Mouse (Mus musculus) myocyte (in vitro differentiated cells): Measurements from ENCODE around the gene Mms22l. TPM values are rescaled to one million over a fixed set of nuclear protein-coding genes. Genes with fewer than 3 reads are reported as not detected.

ENCODE experiments used
- H3K27me3 ChIP-seq: one replicate; pipeline ENCODE4 v1.6.1; 2011; ENCODE audit not compliant: control insufficient read depth, insufficient read depth, insufficient read length
- H3K36me3 ChIP-seq: one replicate; pipeline ENCODE4 v1.6.1; 2011; ENCODE audit not compliant: control insufficient read depth, insufficient read depth
- H3K4me2 ChIP-seq: one replicate; pipeline ENCODE4 v1.6.1; 2011; ENCODE audit warnings: low read depth, control low read depth
- H3K4me3 ChIP-seq: one replicate; pipeline ENCODE4 v1.5.1; 2011; ENCODE audit warnings: mild to moderate bottlenecking, control low read depth, moderate library complexity
- H3K79me2 ChIP-seq: one replicate; pipeline ENCODE4 v1.6.1; 2011; ENCODE audit not compliant: control insufficient read depth, insufficient read depth
- H3ac ChIP-seq: one replicate; pipeline ENCODE4 v1.6.1; 2011; ENCODE audit not compliant: control insufficient read depth, insufficient read length
- CEBPB ChIP-seq: IDR thresholded peaks from 2 replicates; pipeline ENCODE4 v1.6.1; 2011; ENCODE audit warnings: mild to moderate bottlenecking, moderate library complexity; ENCODE audit not compliant: poor library complexity, insufficient read depth, severe bottlenecking
- E2F4 ChIP-seq: IDR thresholded peaks from one replicate; pipeline ENCODE4 v1.6.1; 2011; ENCODE audit warnings: mild to moderate bottlenecking, control low read depth, moderate library complexity; ENCODE audit not compliant: insufficient read depth
- MAX ChIP-seq: IDR thresholded peaks from one replicate; pipeline ENCODE4 v1.6.1; 2011; ENCODE audit warnings: low read depth, mild to moderate bottlenecking, control low read depth
- MYOD1 ChIP-seq, 3 experiments: IDR thresholded peaks; one replicate each; pipeline ENCODE4 v1.6.1; 2011; ENCODE audit warnings: control low read depth in 2 of 3, low read depth in 2 of 3, mild to moderate bottlenecking in 2 of 3, moderate library complexity in 1 of 3; ENCODE audit not compliant: insufficient read length in 2 of 3, control insufficient read depth in 1 of 3
- MYOG ChIP-seq, 3 experiments: IDR thresholded peaks; one replicate each; pipeline ENCODE4 v1.6.1; 2011; ENCODE audit warnings: control low read depth in 2 of 3, low read depth in 2 of 3, mild to moderate bottlenecking in 2 of 3; ENCODE audit not compliant: insufficient read length in 2 of 3, control insufficient read depth in 1 of 3, insufficient read depth in 1 of 3
- POLR2A ChIP-seq: IDR thresholded peaks from one replicate; pipeline ENCODE4 v1.6.1; 2011; ENCODE audit warnings: low read depth, mild to moderate bottlenecking, control low read depth, moderate library complexity; ENCODE audit not compliant: insufficient read length
- POLR2AphosphoS2 ChIP-seq: IDR thresholded peaks from one replicate; pipeline ENCODE4 v1.6.1; 2011; ENCODE audit warnings: low read depth, control low read depth; ENCODE audit not compliant: insufficient read length
- REST ChIP-seq: IDR thresholded peaks from one replicate; pipeline ENCODE4 v1.6.1; 2011; ENCODE audit warnings: mild to moderate bottlenecking, control low read depth, moderate library complexity; ENCODE audit not compliant: insufficient read depth, insufficient read length
- SRF ChIP-seq: IDR thresholded peaks from one replicate; pipeline ENCODE4 v1.6.1; 2011; ENCODE audit warnings: low read depth; ENCODE audit not compliant: control insufficient read depth, insufficient read length
- TCF12 ChIP-seq: IDR thresholded peaks from one replicate; pipeline ENCODE4 v1.6.1; 2011; ENCODE audit warnings: mild to moderate bottlenecking, control low read depth; ENCODE audit not compliant: poor library complexity, insufficient read depth, severe bottlenecking
- TCF3 ChIP-seq: IDR thresholded peaks from one replicate; pipeline ENCODE4 v1.6.1; 2011; ENCODE audit warnings: low read depth, control low read depth; ENCODE audit not compliant: insufficient read length
- USF1 ChIP-seq: IDR thresholded peaks from one replicate; pipeline ENCODE4 v1.6.1; 2011; ENCODE audit warnings: low read depth, mild to moderate bottlenecking, control low read depth, moderate library complexity
- polyA plus RNA-seq: library from polyadenylated mRNA; unstranded; fragments of >200 nt; fragmentation: generic; extraction: Trizol; gene quantifications from one replicate; pipeline ENCODE4 v1.2.1, GENCODE M21; 2012; ENCODE audit warnings: missing spikeins

The Mms22l gene
- polyA plus RNA-seq, 1 experiment, result 3.9 TPM

DNA sequence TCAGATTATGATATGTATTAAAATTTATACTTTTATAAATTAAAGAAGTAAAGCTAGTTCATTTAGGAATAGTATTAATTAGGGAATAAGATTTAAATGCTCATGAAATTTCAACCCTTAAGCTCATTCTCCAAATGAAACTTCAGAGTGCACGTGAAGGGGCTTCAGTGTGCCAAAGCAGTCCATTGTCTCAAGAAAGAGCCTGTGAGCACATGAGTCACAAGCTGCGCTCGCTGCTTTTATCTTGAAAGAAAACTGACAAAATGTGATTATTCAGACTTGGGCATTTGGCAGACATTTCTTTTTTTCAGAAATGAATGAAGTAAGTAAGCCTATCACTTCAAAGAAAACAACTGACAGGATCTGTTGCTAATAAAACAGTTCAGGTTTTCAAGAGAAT, 87.7 kb downstream of the Mms22l start:
- H3K4me2 ChIP-seq, result no peak overlapping the region
- H3K4me3 ChIP-seq, result no peak overlapping the region
- H3K27me3 ChIP-seq, result no peaks in the 10 kb centered on the region
- no peaks in the 10 kb centered on the region for H3K79me2 ChIP-seq
- no peak overlapping the region for H3ac ChIP-seq
- no peak for TF ChIP-seq MYOG (IDR thresholded peaks at IDR 0.05; ENCODE audit: control insufficient read depth in 1 of 3, insufficient read depth in 1 of 3, insufficient read length in 2 of 3, low read depth in 2 of 3)
- no peak for TF ChIP-seq MAX
- no peak for TF ChIP-seq E2F4
- TF ChIP-seq TCF3, result no peak
- no peak for TF ChIP-seq POLR2AphosphoS2
- no peak for TF ChIP-seq REST
- no peak for TF ChIP-seq POLR2A
- no peak for TF ChIP-seq CEBPB
- no peak for TF ChIP-seq TCF12
- no peak for TF ChIP-seq MYOD1 (IDR thresholded peaks at IDR 0.05; ENCODE audit: control insufficient read depth in 1 of 3, insufficient read length in 2 of 3, low read depth in 2 of 3)
- no peak for TF ChIP-seq SRF
- no peaks in the 10 kb centered on the region for H3K36me3 ChIP-seq

DNA sequence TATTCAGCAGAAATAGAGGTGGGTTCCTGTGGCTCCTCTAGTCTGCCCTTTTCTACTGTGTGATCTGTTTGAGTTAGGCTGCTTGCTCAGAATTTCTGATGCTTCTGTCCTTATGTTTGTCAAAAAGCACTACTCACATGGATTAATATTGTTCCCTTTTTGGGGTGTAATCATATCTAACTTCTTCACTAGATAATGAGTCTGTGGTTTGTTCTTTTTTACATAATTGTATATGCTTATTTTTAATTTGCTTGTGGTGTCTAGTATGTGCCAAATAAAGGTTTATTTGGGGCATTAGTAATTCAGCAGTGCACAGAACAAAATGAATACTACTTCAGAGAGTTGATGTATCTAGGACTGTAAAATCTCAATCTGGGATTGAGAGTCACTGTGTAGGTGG, 98.6 kb downstream of the Mms22l start:
- no peaks in the 10 kb centered on the region for H3K79me2 ChIP-seq
- TF ChIP-seq MYOG (IDR thresholded peaks at IDR 0.05; ENCODE audit: control insufficient read depth in 1 of 3, insufficient read depth in 1 of 3, insufficient read length in 2 of 3, low read depth in 2 of 3) (no peak), POLR2AphosphoS2 (no peak), E2F4 (no peak), SRF (no peak), REST (no peak), MAX (no peak), MYOD1 (IDR thresholded peaks at IDR 0.05; ENCODE audit: control insufficient read depth in 1 of 3, insufficient read length in 2 of 3, low read depth in 2 of 3) (no peak), TCF12 (no peak), CEBPB (no peak), POLR2A (no peak), USF1 (no peak), TCF3 (no peak)
- H3ac ChIP-seq, result no peak overlapping the region
- no peaks in the 10 kb centered on the region for H3K36me3 ChIP-seq
- H3K27me3 ChIP-seq, result no peaks in the 10 kb centered on the region
- H3K4me3 ChIP-seq, result no peak overlapping the region
- H3K4me2 ChIP-seq, result no peak overlapping the region

DNA sequence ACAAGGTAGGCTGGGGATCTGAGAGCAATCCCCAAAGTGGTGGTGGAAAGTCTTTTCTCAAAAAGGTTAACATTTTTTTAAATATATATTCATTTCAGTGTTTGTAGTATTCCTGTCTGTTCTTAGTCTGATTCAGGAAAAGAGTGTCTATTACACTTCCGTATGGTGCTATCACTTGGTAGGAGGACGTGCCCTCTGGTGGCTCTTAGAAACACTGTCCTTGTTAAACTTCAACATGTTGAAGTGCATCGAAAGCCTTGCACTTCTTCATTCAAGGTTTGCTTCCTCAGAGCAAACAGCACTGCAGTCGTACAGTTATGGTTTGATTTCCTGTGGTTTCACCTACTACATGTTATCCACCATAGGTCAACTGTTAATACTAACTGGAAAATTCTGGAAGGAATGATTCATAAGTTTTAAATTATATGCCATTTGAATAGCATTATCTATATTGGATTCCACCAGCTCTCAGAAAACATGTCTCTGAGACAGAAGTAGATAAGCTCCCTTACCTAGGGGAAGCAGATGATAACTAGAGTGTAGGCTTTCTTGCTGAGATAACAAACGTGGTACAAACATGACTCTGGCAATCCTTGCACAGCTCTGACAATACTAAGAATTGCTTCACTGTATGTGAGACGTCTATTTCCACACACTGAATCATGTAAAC, 100.8 kb downstream of the Mms22l start:
- no peak overlapping the region for H3K4me3 ChIP-seq
- no peaks in the 10 kb centered on the region for H3K36me3 ChIP-seq
- no peak for TF ChIP-seq MYOG (IDR thresholded peaks at IDR 0.05; ENCODE audit: control insufficient read depth in 1 of 3, insufficient read depth in 1 of 3, insufficient read length in 2 of 3, low read depth in 2 of 3)
- H3K79me2 ChIP-seq, result no peaks in the 10 kb centered on the region
- no peak overlapping the region for H3ac ChIP-seq
- no peak overlapping the region for H3K4me2 ChIP-seq
- H3K27me3 ChIP-seq, result no peaks in the 10 kb centered on the region

DNA sequence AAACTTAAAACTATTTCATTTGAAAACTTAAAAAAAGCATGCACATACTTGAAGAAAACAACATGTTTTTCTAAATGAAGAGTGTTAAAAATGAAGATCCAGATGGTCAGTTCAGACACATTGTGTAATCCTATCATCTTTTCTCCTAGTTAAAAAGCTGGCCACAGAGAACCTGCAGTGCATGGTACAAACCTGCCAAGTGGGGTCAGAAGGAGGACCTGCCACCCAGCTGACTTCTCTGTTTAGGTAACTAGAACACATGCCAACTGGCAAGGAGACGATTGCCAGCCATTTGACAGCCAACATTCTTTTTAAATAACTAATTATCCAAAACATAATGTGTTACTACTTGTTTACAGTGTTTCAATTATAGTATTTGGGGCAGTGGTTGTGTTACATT, 102.4 kb downstream of the Mms22l start:
- TF ChIP-seq MYOG (IDR thresholded peaks at IDR 0.05; ENCODE audit: control insufficient read depth in 1 of 3, insufficient read depth in 1 of 3, insufficient read length in 2 of 3, low read depth in 2 of 3), result no peak
- no peak for TF ChIP-seq TCF12
- no peak for TF ChIP-seq SRF
- TF ChIP-seq MAX, result no peak
- no peak for TF ChIP-seq REST
- no peak for TF ChIP-seq E2F4
- no peak for TF ChIP-seq TCF3
- TF ChIP-seq CEBPB, result no peak
- no peak for TF ChIP-seq USF1
- no peak for TF ChIP-seq MYOD1 (IDR thresholded peaks at IDR 0.05; ENCODE audit: control insufficient read depth in 1 of 3, insufficient read length in 2 of 3, low read depth in 2 of 3)
- TF ChIP-seq POLR2AphosphoS2, result no peak
- TF ChIP-seq POLR2A, result no peak
- H3K4me2 ChIP-seq, result no peak overlapping the region
- no peak overlapping the region for H3ac ChIP-seq
- no peaks in the 10 kb centered on the region for H3K79me2 ChIP-seq
- no peaks in the 10 kb centered on the region for H3K27me3 ChIP-seq
- no peak overlapping the region for H3K4me3 ChIP-seq
- no peaks in the 10 kb centered on the region for H3K36me3 ChIP-seq

DNA sequence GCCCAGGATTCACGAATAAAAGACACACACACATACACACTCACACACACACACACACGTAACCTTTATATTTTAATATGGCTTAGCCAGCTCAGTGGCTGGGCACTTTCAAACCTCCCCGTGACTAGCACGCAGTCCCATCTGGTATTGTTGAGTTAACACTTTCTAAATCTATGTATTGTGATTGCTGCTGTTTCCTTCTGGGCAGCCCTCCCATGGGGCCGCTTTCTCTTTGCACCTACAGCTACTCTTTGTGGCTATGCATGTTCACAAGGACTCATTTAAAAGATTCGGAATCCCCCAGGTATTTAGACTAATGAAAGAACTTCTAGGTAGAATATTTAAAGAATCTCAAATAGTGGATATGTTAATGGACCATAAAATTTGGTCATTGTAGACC, 105.5 kb downstream of the Mms22l start:
- no peak overlapping the region for H3K4me3 ChIP-seq
- no peak overlapping the region for H3K4me2 ChIP-seq
- no peaks in the 10 kb centered on the region for H3K79me2 ChIP-seq
- H3ac ChIP-seq, result no peak overlapping the region
- H3K27me3 ChIP-seq, result no peaks in the 10 kb centered on the region
- TF ChIP-seq MYOD1 (IDR thresholded peaks at IDR 0.05; ENCODE audit: control insufficient read depth in 1 of 3, insufficient read length in 2 of 3, low read depth in 2 of 3) (no peak), MAX (no peak), TCF12 (no peak)
- H3K36me3 ChIP-seq, result no peaks in the 10 kb centered on the region
